8 mouse cellular contexts compared by ENCODE assay signal in the genomic region with DNA sequence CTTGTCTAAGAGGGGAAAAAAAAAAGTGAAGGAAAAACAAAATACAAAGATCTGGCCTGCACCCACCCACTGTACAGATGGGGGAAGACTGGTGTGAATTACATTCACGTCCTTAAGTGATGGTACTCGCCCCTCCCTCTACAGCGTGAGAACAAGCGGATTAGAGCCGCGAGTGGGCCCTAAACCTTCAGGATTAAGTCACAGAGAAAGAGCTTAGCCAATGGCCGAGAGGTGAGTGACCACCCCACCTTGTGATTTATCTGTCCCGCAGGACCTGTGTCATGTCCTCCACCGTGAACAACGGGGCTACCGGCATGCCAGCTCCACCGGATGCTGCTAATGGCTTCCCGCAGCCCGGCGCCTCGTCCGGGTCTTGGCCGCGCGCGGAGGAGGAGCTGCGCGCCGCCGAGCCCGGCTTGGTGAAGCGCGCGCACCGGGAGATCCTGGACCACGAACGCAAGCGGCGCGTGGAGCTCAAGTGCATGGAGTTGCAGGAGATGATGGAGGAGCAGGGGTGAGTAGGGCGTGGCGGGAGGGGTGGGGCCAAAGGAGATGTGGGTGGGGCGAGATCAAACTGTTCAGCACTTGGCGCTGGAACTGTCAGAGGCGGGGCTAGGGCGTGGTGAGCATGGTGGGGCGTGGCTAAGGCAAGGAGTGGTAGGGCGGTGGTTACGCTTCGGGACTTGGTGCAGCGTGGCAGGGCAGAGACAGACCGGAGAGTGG. TPM values are rescaled to one million over a fixed set of nuclear protein-coding genes. Genes with fewer than 3 reads are reported as not detected.
DNase-seq lines count a peak whose midpoint lies in the region; ATAC-seq and TF ChIP-seq lines count a peak whose summit lies in the region.

No protein-coding gene starts in this region.

- peak overlapping the region; percentile 85 for H3K4me2 ChIP-seq in heart, embryonic 11.5 days
- peak overlapping the region; percentile 94 for H3K4me2 ChIP-seq in kidney, embryonic 15.5 days
- peak overlapping the region; percentile 77 for H3K4me2 ChIP-seq in myocyte (ENCODE audit: low read depth)

- no peaks in the 10 kb centered on the region for H3K36me3 ChIP-seq in heart, embryonic 11.5 days (ENCODE audit: control insufficient read depth, insufficient read depth, low read length)
- H3K36me3 ChIP-seq in kidney, embryonic 15.5 days = no peaks in the 10 kb centered on the region
- H3K36me3 ChIP-seq in myocyte (ENCODE audit: control insufficient read depth, insufficient read depth) = no peaks in the 10 kb centered on the region

- no peaks in the 10 kb centered on the region; the same call in 1 of the 2 replicates for H3K4me1 ChIP-seq in heart, embryonic 11.5 days (ENCODE audit: control insufficient read depth, insufficient read depth, low read length)
- H3K4me1 ChIP-seq in kidney, embryonic 15.5 days = peaks cover 18% of the 10 kb centered on the region

- ATAC-seq in heart, embryonic 11.5 days (replicated peaks; ENCODE audit: insufficient number of reproducible peaks, low FRiP score, low TSS enrichment) = peak; percentile 75
- ATAC-seq in kidney, embryonic 15.5 days (replicated peaks; ENCODE audit: low FRiP score) = peak; percentile 94

- no peak overlapping the region for H3ac ChIP-seq in myocyte (ENCODE audit: control insufficient read depth, insufficient read length)

- no peaks in the 10 kb centered on the region for H3K79me2 ChIP-seq in myocyte (ENCODE audit: control insufficient read depth, insufficient read depth)

- peak overlapping the region; percentile 49 for H3K4me3 ChIP-seq in heart, embryonic 11.5 days (ENCODE audit: low read depth, low read length)
- peak overlapping the region; percentile 53 for H3K4me3 ChIP-seq in kidney, embryonic 15.5 days (replicated peaks)
- no peak overlapping the region for H3K4me3 ChIP-seq in myocyte

- peaks cover 19% of the 10 kb centered on the region for H3K27me3 ChIP-seq in heart, embryonic 11.5 days (ENCODE audit: control insufficient read depth, insufficient read depth, low read length)
- peaks cover 17% of the 10 kb centered on the region for H3K27me3 ChIP-seq in kidney, embryonic 15.5 days
- no peaks in the 10 kb centered on the region for H3K27me3 ChIP-seq in myocyte (ENCODE audit: control insufficient read depth, insufficient read depth, insufficient read length)

- H3K27ac ChIP-seq in heart, embryonic 11.5 days (ENCODE audit: low read depth, low read length) = no peak overlapping the region
- no peak overlapping the region for H3K27ac ChIP-seq in kidney, embryonic 15.5 days

- DNase-seq in A20 (ENCODE audit: low read depth, low spot score) = peak; percentile 83
- peak; percentile 91 for DNase-seq in adrenal gland, postnatal 14 days
- peak; percentile 93 for DNase-seq in embryo, embryonic 9.5 days (ENCODE audit: extremely low spot score)
- peak; percentile 89 for DNase-seq in liver
- DNase-seq in spleen, postnatal 36 days (ENCODE audit: low spot score in 2 of 2) = peak; percentile 60 to 63

- 1% methylated on average over 47 of the region's 47 CpGs for WGBS in heart, embryonic 11.5 days (ENCODE audit: insufficient replicate concordance)
- under 1% methylated on average over 47 of the region's 47 CpGs for WGBS in kidney, embryonic 15.5 days

- TF ChIP-seq POLR2A in myocyte (IDR thresholded peaks at IDR 0.05; ENCODE audit: insufficient read length, low read depth) = no peak

- no peaks in the 10 kb centered on the region for H3K9me3 ChIP-seq in heart, embryonic 11.5 days (replicated peaks; ENCODE audit: control insufficient read depth, low read length)
- H3K9me3 ChIP-seq in kidney, embryonic 15.5 days (replicated peaks) = no peaks in the 10 kb centered on the region

- H3K9ac ChIP-seq in heart, embryonic 11.5 days (ENCODE audit: low read depth, low read length) = 0 out of 2 replicates have a peak overlapping the region, but pooled peaks have one; percentile 34
- H3K9ac ChIP-seq in kidney, embryonic 15.5 days = peak overlapping the region; percentile 19; the same call in 1 of the 2 replicates

TF ChIP-seq in myocyte, 11 proteins besides CTCF, POLR2A, EP300 and RAD21:
- no peak for TF ChIP-seq TCF12 (IDR thresholded peaks at IDR 0.05; ENCODE audit: insufficient read depth, poor library complexity, severe bottlenecking)
- no peak for TF ChIP-seq REST (IDR thresholded peaks at IDR 0.05; ENCODE audit: insufficient read depth, insufficient read length)
- TF ChIP-seq SRF (IDR thresholded peaks at IDR 0.05; ENCODE audit: control insufficient read depth, insufficient read length, low read depth) = no peak
- no peak for TF ChIP-seq POLR2AphosphoS2 (IDR thresholded peaks at IDR 0.05; ENCODE audit: insufficient read length, low read depth)
- no peak for TF ChIP-seq MYOD1 (IDR thresholded peaks at IDR 0.05; ENCODE audit: control insufficient read depth in 1 of 3, insufficient read length in 2 of 3, low read depth in 2 of 3)

RNA-seq across cellular contexts. Expression of gene Srrm3, which starts 28.2 kb away (rescaled TPM):
- 2.7 and 4.3 TPM in 2 replicates for total RNA-seq in adrenal gland, postnatal 14 days (2021)
- 0.21 TPM in 1 of 2 replicates, not detected in the other for polyA plus RNA-seq in heart, embryonic 11.5 days (2014; fragmentation: Nextera tagmentation; extraction: Ambion mirVana)
- polyA plus RNA-seq in kidney, embryonic 15.5 days (2015; fragmentation: Nextera tagmentation; extraction: Ambion mirVana) = 0.55 and 1.2 TPM in 2 replicates
- not detected for polyA plus RNA-seq in myocyte (2012; fragmentation: generic; extraction: Trizol)

RNA-seq across cellular contexts. Expression of gene Hspb1, which starts 52.8 kb away (rescaled TPM):
- total RNA-seq in adrenal gland, postnatal 14 days (2021) = 64.7 and 97.7 TPM in 2 replicates
- 815 and 827 TPM in 2 replicates for polyA plus RNA-seq in heart, embryonic 11.5 days (2014; fragmentation: Nextera tagmentation; extraction: Ambion mirVana)
- polyA plus RNA-seq in kidney, embryonic 15.5 days (2015; fragmentation: Nextera tagmentation; extraction: Ambion mirVana) = 70.0 and 72.9 TPM in 2 replicates
- polyA plus RNA-seq in myocyte (2012; fragmentation: generic; extraction: Trizol) = 622 TPM

RNA-seq across cellular contexts. Expression of gene Mdh2, which starts 56.6 kb away (rescaled TPM):
- 957 and 984 TPM in 2 replicates for total RNA-seq in adrenal gland, postnatal 14 days (2021)
- 955 and 984 TPM in 2 replicates for polyA plus RNA-seq in heart, embryonic 11.5 days (2014; fragmentation: Nextera tagmentation; extraction: Ambion mirVana)
- polyA plus RNA-seq in kidney, embryonic 15.5 days (2015; fragmentation: Nextera tagmentation; extraction: Ambion mirVana) = 568 and 588 TPM in 2 replicates
- 725 TPM for polyA plus RNA-seq in myocyte (2012; fragmentation: generic; extraction: Trizol)

RNA-seq across cellular contexts. Expression of gene Styxl1, which starts 56.7 kb away (rescaled TPM):
- 0.30 and 0.37 TPM in 2 replicates for total RNA-seq in adrenal gland, postnatal 14 days (2021)
- 0.28 and 0.42 TPM in 2 replicates for polyA plus RNA-seq in heart, embryonic 11.5 days (2014; fragmentation: Nextera tagmentation; extraction: Ambion mirVana)
- 0.17 and 0.39 TPM in 2 replicates for polyA plus RNA-seq in kidney, embryonic 15.5 days (2015; fragmentation: Nextera tagmentation; extraction: Ambion mirVana)
- 0.07 TPM for polyA plus RNA-seq in myocyte (2012; fragmentation: generic; extraction: Trizol)
